ENCODE assay signal across 9 mouse cellular contexts in the genomic region with DNA sequence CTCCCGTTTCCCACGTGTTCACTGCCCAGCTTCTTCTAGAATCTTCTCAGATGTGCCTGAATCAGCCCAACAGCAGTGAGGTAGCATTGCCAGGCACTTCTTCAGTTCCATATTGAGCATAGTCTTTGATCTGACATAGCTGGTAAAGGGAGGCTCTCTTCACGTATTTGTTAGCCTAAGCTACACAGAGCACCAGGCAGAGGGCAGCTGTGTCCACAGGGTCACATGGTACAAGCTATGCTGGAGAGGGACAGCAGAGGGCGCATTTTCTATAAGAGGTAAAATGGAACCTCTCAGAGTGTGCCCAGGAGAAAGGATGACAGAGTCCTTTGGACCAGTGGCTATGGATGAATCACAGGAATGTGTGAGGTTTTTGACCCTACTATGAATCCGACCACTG. TPM values are rescaled to one million over a fixed set of nuclear protein-coding genes. Genes with fewer than 3 reads are reported as not detected.
DNase-seq lines count a peak whose midpoint lies in the region; ATAC-seq and TF ChIP-seq lines count a peak whose summit lies in the region.
"Had no signal": no experiment of that assay in that cellular context is flagged by ENCODE, and none has a peak within 500 bp of the region (broad histone marks: within the 10 kb centered on the region; RNA-seq: fewer than 3 reads in every experiment).

No protein-coding gene starts in this region.

- H3K4me2 ChIP-seq in forebrain, postnatal 0 days (ENCODE audit: low read depth), result no peak overlapping the region
- no peak overlapping the region for H3K4me2 ChIP-seq in kidney, embryonic 16.5 days (replicated peaks; ENCODE audit: low read depth, low read length)

- peak; percentile 45; the same call in 1 of the 2 replicates for TF ChIP-seq CTCF in brain, embryonic 14.5 days (IDR thresholded peaks at IDR 0.05; ENCODE audit: borderline replicate concordance, extremely low read depth, insufficient read depth, insufficient read length)
- peak; percentile 55 for TF ChIP-seq CTCF in forebrain, postnatal 0 days (IDR thresholded peaks at IDR 0.05; ENCODE audit: low read depth)
- peak; percentile 63 for TF ChIP-seq CTCF in liver, adult 2 months (IDR thresholded peaks at IDR 0.05; ENCODE audit: low read depth, low read length)

- H3K36me3 ChIP-seq in forebrain, postnatal 0 days (ENCODE audit: insufficient read depth), result no peaks in the 10 kb centered on the region
- no peaks in the 10 kb centered on the region for H3K36me3 ChIP-seq in kidney, embryonic 16.5 days (ENCODE audit: insufficient read depth, low read length)
- no peaks in the 10 kb centered on the region for H3K36me3 ChIP-seq in liver, adult 2 months (ENCODE audit: control insufficient read depth, insufficient read depth, low read length)

- no peaks in the 10 kb centered on the region for H3K27me3 ChIP-seq in forebrain, postnatal 0 days (ENCODE audit: insufficient read depth, low read length)
- H3K27me3 ChIP-seq in kidney, embryonic 16.5 days (ENCODE audit: insufficient read depth, low read length), result peaks cover 8% of the 10 kb centered on the region; the same call in 1 of the 2 replicates
- no peaks in the 10 kb centered on the region for H3K27me3 ChIP-seq in liver, adult 2 months (ENCODE audit: control insufficient read depth, insufficient read depth, low read length)

- peak; percentile 39 for ATAC-seq in forebrain, postnatal 0 days
- peak; percentile 58 for ATAC-seq in kidney, embryonic 16.5 days (ENCODE audit: low FRiP score, low TSS enrichment)

- no peak overlapping the region for H3K4me3 ChIP-seq in forebrain, postnatal 0 days (ENCODE audit: low read depth, low read length)
- no peak overlapping the region for H3K4me3 ChIP-seq in kidney, embryonic 16.5 days (ENCODE audit: low read length)
- no peak overlapping the region for H3K4me3 ChIP-seq in liver, adult 2 months (ENCODE audit: insufficient read depth, low read depth, low read length)

- no peaks in the 10 kb centered on the region for H3K4me1 ChIP-seq in forebrain, postnatal 0 days (ENCODE audit: insufficient read depth)
- no peaks in the 10 kb centered on the region for H3K4me1 ChIP-seq in kidney, embryonic 16.5 days (ENCODE audit: insufficient read depth, low read length)
- no peaks in the 10 kb centered on the region for H3K4me1 ChIP-seq in liver, adult 2 months (ENCODE audit: control insufficient read depth, insufficient read depth, low read length)

- no peak overlapping the region for H3K9ac ChIP-seq in forebrain, postnatal 0 days
- H3K9ac ChIP-seq in kidney, embryonic 16.5 days (replicated peaks; ENCODE audit: low read length), result no peak overlapping the region
- no peak overlapping the region for H3K9ac ChIP-seq in liver, adult 2 months (ENCODE audit: low read depth, low read length)

- 52% methylated on average over 5 of the region's 5 CpGs for WGBS in forebrain, postnatal 0 days
- 54% methylated on average over 5 of the region's 5 CpGs for WGBS in kidney, embryonic 16.5 days
- 45% methylated on average over 5 of the region's 5 CpGs for WGBS in liver, adult 2 months

- no peaks in the 10 kb centered on the region for H3K9me3 ChIP-seq in forebrain, postnatal 0 days (ENCODE audit: low read length)
- no peaks in the 10 kb centered on the region for H3K9me3 ChIP-seq in kidney, embryonic 16.5 days (ENCODE audit: low read length)

- no peaks in the 10 kb centered on the region for H3K79me2 ChIP-seq in liver, adult 2 months (ENCODE audit: control insufficient read depth, insufficient read depth, low read length)

- TF ChIP-seq POLR2A in brain, embryonic 14.5 days (IDR thresholded peaks at IDR 0.05; ENCODE audit: borderline replicate concordance, extremely low read depth, insufficient read depth, insufficient read length, poor library complexity, severe bottlenecking), result no peak
- TF ChIP-seq POLR2A in liver, adult 2 months (IDR thresholded peaks at IDR 0.05; ENCODE audit: extremely low read depth, insufficient read depth, low read length), result no peak

- H3K27ac ChIP-seq in forebrain, postnatal 0 days (ENCODE audit: low read depth, low read length), result no peak overlapping the region
- H3K27ac ChIP-seq in kidney, embryonic 16.5 days (ENCODE audit: low read length), result no peak overlapping the region
- no peak overlapping the region for H3K27ac ChIP-seq in liver, adult 2 months (replicated peaks; ENCODE audit: insufficient read depth, low read depth, low read length)

- peak; percentile 11 to 40 for DNase-seq in urinary bladder, postnatal 36 days (ENCODE audit: low spot score in 2 of 2)
- no peak for DNase-seq in urinary bladder, adult 2 months (ENCODE audit: low spot score)
- DNase-seq in brain, embryonic 14.5 days (ENCODE audit: low read depth), result peak; percentile 41
- DNase-seq in forebrain, postnatal 0 days, result peak; percentile 18
- DNase-seq in liver, adult 2 months (ENCODE audit: extremely low read depth, low read depth, low spot score), result peak; percentile 46
- DNase-seq in natural killer cell, adult 2 months (ENCODE audit: low spot score in 2 of 2), result peak; percentile 16 to 48
- DNase-seq in thymus, postnatal 36 days, result peak; percentile 44 to 50

RNA-seq across cellular contexts. Expression of a gene that starts 10.3 kb away (rescaled TPM):
- polyA plus RNA-seq in urinary bladder, adult 2 months (2012; rRNA removed), result not detected in 2 replicates
- polyA plus RNA-seq in brain, embryonic 14.5 days (2012; rRNA removed), result 0.22 and 0.28 TPM in 2 replicates
- 0.69 and 2.9 TPM in 2 replicates for total RNA-seq in forebrain, postnatal 0 days (2014; rRNA removed)
- polyA plus RNA-seq in forebrain, postnatal 0 days (2015; fragmentation: Nextera tagmentation; extraction: Ambion mirVana), result 0.74 and 1.3 TPM in 2 replicates
- not detected in 2 replicates for polyA plus RNA-seq in kidney, embryonic 16.5 days (2015; fragmentation: Nextera tagmentation; extraction: Ambion mirVana)
- not detected in 2 replicates for total RNA-seq in liver, adult 2 months (2014; rRNA removed)
- polyA plus RNA-seq in liver, adult 2 months (2012; rRNA removed), result not detected in 2 replicates
- total RNA-seq: gastrocnemius, postnatal 36 days had no signal

RNA-seq across cellular contexts. Expression of a gene that starts 33.1 kb away (rescaled TPM):
- 0.01 and 0.06 TPM in 2 replicates for polyA plus RNA-seq in urinary bladder, adult 2 months (2012; rRNA removed)
- polyA plus RNA-seq in brain, embryonic 14.5 days (2012; rRNA removed), result 0.05 TPM in 1 of 2 replicates, not detected in the other
- total RNA-seq in forebrain, postnatal 0 days (2014; rRNA removed), result not detected in 2 replicates
- not detected in 2 replicates for polyA plus RNA-seq in forebrain, postnatal 0 days (2015; fragmentation: Nextera tagmentation; extraction: Ambion mirVana)
- polyA plus RNA-seq in kidney, embryonic 16.5 days (2015; fragmentation: Nextera tagmentation; extraction: Ambion mirVana), result not detected in 2 replicates
- not detected in 2 replicates for total RNA-seq in liver, adult 2 months (2014; rRNA removed)
- not detected in 2 replicates for polyA plus RNA-seq in liver, adult 2 months (2012; rRNA removed)

RNA-seq across cellular contexts. Expression of a gene that starts 48.9 kb away (rescaled TPM):
- polyA plus RNA-seq in urinary bladder, adult 2 months (2012; rRNA removed), result 40.9 and 56.6 TPM in 2 replicates
- polyA plus RNA-seq in brain, embryonic 14.5 days (2012; rRNA removed), result 62.7 and 84.1 TPM in 2 replicates
- 96.9 and 99.0 TPM in 2 replicates for total RNA-seq in forebrain, postnatal 0 days (2014; rRNA removed)
- polyA plus RNA-seq in forebrain, postnatal 0 days (2015; fragmentation: Nextera tagmentation; extraction: Ambion mirVana), result 105 and 106 TPM in 2 replicates
- polyA plus RNA-seq in kidney, embryonic 16.5 days (2015; fragmentation: Nextera tagmentation; extraction: Ambion mirVana), result 90.3 and 93.5 TPM in 2 replicates
- 34.8 and 40.8 TPM in 2 replicates for total RNA-seq in liver, adult 2 months (2014; rRNA removed)
- 16.4 and 17.8 TPM in 2 replicates for polyA plus RNA-seq in liver, adult 2 months (2012; rRNA removed)
